Comparison of ENCODE assay signal across 20 mouse cellular contexts in genomic region chr19:57890954-57891353, GRCm38 (mm10).
DNase-seq lines count a peak whose midpoint lies in the region; ATAC-seq and TF ChIP-seq lines count a peak whose summit lies in the region.
"Had no signal": no experiment of that assay in that cellular context is flagged by ENCODE, and none has a peak within 500 bp of the region (broad histone marks: within the 10 kb centered on the region; RNA-seq: fewer than 3 reads in every experiment).

No protein-coding gene starts in this region.

- no peaks in the 10 kb centered on the region for H3K79me2 ChIP-seq in C2C12 (ENCODE audit: control insufficient read depth, insufficient read depth)

- no peak for TF ChIP-seq CTCF in C2C12 (IDR thresholded peaks at IDR 0.05; ENCODE audit: control insufficient read depth, insufficient read depth, insufficient read length)

- no peak for DNase-seq in heart, postnatal 4 days
- DNase-seq in MN1 (ENCODE audit: low spot score), result peak; percentile 9
- peak; percentile 9 for DNase-seq in fibroblast of lung, adult 2 months (ENCODE audit: low read depth)
- DNase-seq in thymus, adult 18-20 months, result no peak
- DNase-seq in ovary, postnatal 10 days (ENCODE audit: low spot score), result no peak
- no peak for DNase-seq in gastrocnemius, postnatal 25 days
- DNase-seq: adrenal gland, postnatal 25 days; cerebellum, adult 2 months; kidney, adult 18-20 months; kidney, postnatal 14 days; layer of hippocampus, adult 9-11 months; lung, postnatal 10 days; right cerebral cortex, adult 18-20 months; thymus, postnatal 25 days had no signal

- peaks cover 19% of the 10 kb centered on the region for H3K4me1 ChIP-seq in heart, embryonic 12.5 days (replicated peaks)
- H3K4me1 ChIP-seq: hindbrain, embryonic 15.5 days had no signal

- WGBS in heart, embryonic 12.5 days, result 38% methylated on average over 3 of the region's 3 CpGs

- H3K4me2 ChIP-seq in heart, embryonic 12.5 days, result no peak overlapping the region
- H3K4me2 ChIP-seq: forebrain, embryonic 15.5 days; hindbrain, embryonic 15.5 days had no signal

- H3K36me3 ChIP-seq in heart, embryonic 12.5 days, result no peaks in the 10 kb centered on the region
- H3K36me3 ChIP-seq in C2C12 (ENCODE audit: control insufficient read depth, insufficient read depth), result no peaks in the 10 kb centered on the region
- H3K36me3 ChIP-seq: forebrain, embryonic 15.5 days; G1E; heart, embryonic 15.5 days; hindbrain, embryonic 15.5 days had no signal

- H3K9me3 ChIP-seq in heart, embryonic 12.5 days (replicated peaks), result no peaks in the 10 kb centered on the region
- H3K9me3 ChIP-seq: forebrain, embryonic 15.5 days; heart, embryonic 15.5 days; hindbrain, embryonic 15.5 days had no signal

- ATAC-seq in heart, embryonic 12.5 days (ENCODE audit: insufficient number of reproducible peaks, low FRiP score), result no peak
- ATAC-seq: forebrain, embryonic 15.5 days had no signal

- no peak overlapping the region for H3ac ChIP-seq in C2C12 (ENCODE audit: control insufficient read depth, insufficient read length, low read depth)

- H3K27me3 ChIP-seq in heart, embryonic 12.5 days (replicated peaks), result no peaks in the 10 kb centered on the region
- no peaks in the 10 kb centered on the region for H3K27me3 ChIP-seq in C2C12 (ENCODE audit: control insufficient read depth, insufficient read depth, insufficient read length)
- H3K27me3 ChIP-seq: forebrain, embryonic 15.5 days; heart, embryonic 15.5 days; hindbrain, embryonic 15.5 days had no signal

- no peaks in the 10 kb centered on the region for H3K79me3 ChIP-seq in C2C12 (ENCODE audit: low read depth)

- H3K27ac ChIP-seq in heart, embryonic 12.5 days (ENCODE audit: poor library complexity, severe bottlenecking), result peak overlapping the region; percentile 16; the same call in 1 of the 2 replicates
- H3K27ac ChIP-seq: forebrain, embryonic 15.5 days; heart, embryonic 15.5 days; hindbrain, embryonic 15.5 days had no signal

- H3K9ac ChIP-seq in heart, embryonic 12.5 days, result no peak overlapping the region
- H3K9ac ChIP-seq: forebrain, embryonic 15.5 days; heart, embryonic 15.5 days; hindbrain, embryonic 15.5 days had no signal

- H3K4me3 ChIP-seq in heart, embryonic 12.5 days, result no peak overlapping the region
- H3K4me3 ChIP-seq in C2C12 (ENCODE audit: insufficient read depth, poor library complexity, severe bottlenecking), result no peak overlapping the region
- H3K4me3 ChIP-seq: forebrain, embryonic 15.5 days; heart, embryonic 15.5 days; hindbrain, embryonic 15.5 days had no signal

TF ChIP-seq in C2C12, 6 proteins besides CTCF, POLR2A, EP300 and RAD21:
- TF ChIP-seq FOSL1 (IDR thresholded peaks at IDR 0.05; ENCODE audit: insufficient read depth, low read length, poor library complexity, severe bottlenecking) (no peak), MYOD1 (IDR thresholded peaks at IDR 0.05; ENCODE audit: control insufficient read depth, insufficient read length, low read depth) (peak; percentile 68)

Comparison
In these comparisons a context has a peak if more than half of its experiments do, and no peak if none do; other contexts are left out.
1. DNase-seq: peak in MN1 (single experiment) and fibroblast of lung, adult 2 months (single experiment); none in heart, postnatal 4 days (single experiment), thymus, adult 18-20 months (0 of 2), ovary, postnatal 10 days (single experiment) and gastrocnemius, postnatal 25 days (single experiment).